ENCODE assay signal across 8 mouse cellular contexts in genomic region chr2:26915927-26916728, GRCm38 (mm10). TPM values are rescaled to one million over a fixed set of nuclear protein-coding genes. Genes with fewer than 3 reads are reported as not detected.
DNase-seq lines count a peak whose midpoint lies in the region; ATAC-seq and TF ChIP-seq lines count a peak whose summit lies in the region.

Surf2 (plus strand) TSS chr2:26916367.
Surf1 (minus strand) TSS chr2:26916530.

- peak within 1 kb of the TSS; percentile 59 for H3K27ac ChIP-seq in hindbrain, embryonic 11.5 days (ENCODE audit: low read depth, low read length)
- H3K27ac ChIP-seq in lung, postnatal 0 days (ENCODE audit: low read length), result peak within 1 kb of the TSS; percentile 83

- H3K36me3 ChIP-seq in hindbrain, embryonic 11.5 days (ENCODE audit: control insufficient read depth, insufficient read depth, low read length), result peaks cover 27% of the 10 kb centered on the region
- H3K36me3 ChIP-seq in lung, postnatal 0 days (ENCODE audit: insufficient read depth, low read length), result peaks cover 39% of the 10 kb centered on the region

- peaks cover 12% of the 10 kb centered on the region for H3K4me1 ChIP-seq in hindbrain, embryonic 11.5 days (replicated peaks; ENCODE audit: control insufficient read depth, insufficient read depth, low read length)
- peaks cover 18% of the 10 kb centered on the region for H3K4me1 ChIP-seq in lung, postnatal 0 days (ENCODE audit: insufficient read depth, low read depth, low read length)

- peak; percentile 78 for DNase-seq in MN1 (ENCODE audit: low spot score)
- DNase-seq in cerebellum, postnatal 10 days, result peak; percentile 90
- peak; percentile 80 to 83 for DNase-seq in frontal cortex, postnatal 10 days (ENCODE audit: low spot score in 2 of 2)
- DNase-seq in hindbrain, embryonic 11.5 days (ENCODE audit: low spot score), result peak; percentile 84
- peak; percentile 81 to 82 for DNase-seq in layer of hippocampus, postnatal 10 days (ENCODE audit: low spot score in 2 of 2)
- peak; percentile 88 for DNase-seq in lung, postnatal 0 days (ENCODE audit: low spot score)
- DNase-seq in ovary, postnatal 10 days (ENCODE audit: low spot score), result peak; percentile 59
- peak; percentile 83 for DNase-seq in thymus, postnatal 0 days (ENCODE audit: low spot score)

- WGBS in hindbrain, embryonic 11.5 days, result 3% methylated on average over 47 of the region's 47 CpGs
- WGBS in lung, postnatal 0 days, result 2% methylated on average over 47 of the region's 47 CpGs

- H3K4me2 ChIP-seq in hindbrain, embryonic 11.5 days (replicated peaks; ENCODE audit: low read depth, low read length), result peak within 1 kb of the TSS; percentile 96
- peak within 1 kb of the TSS; percentile 97 for H3K4me2 ChIP-seq in lung, postnatal 0 days (replicated peaks; ENCODE audit: low read depth, low read length)

- no peaks in the 10 kb centered on the region for H3K9me3 ChIP-seq in hindbrain, embryonic 11.5 days (ENCODE audit: control insufficient read depth, low read length)
- no peaks in the 10 kb centered on the region for H3K9me3 ChIP-seq in lung, postnatal 0 days (ENCODE audit: low read length)

- TF ChIP-seq EP300 in lung, postnatal 0 days (IDR thresholded peaks at IDR 0.05), result no peak

- ATAC-seq in hindbrain, embryonic 11.5 days (ENCODE audit: low FRiP score), result peak; percentile 76
- ATAC-seq in lung, postnatal 0 days, result peak; percentile 88

- peak within 1 kb of the TSS; percentile 65 for H3K4me3 ChIP-seq in hindbrain, embryonic 11.5 days (ENCODE audit: low read depth, low read length)
- H3K4me3 ChIP-seq in lung, postnatal 0 days (ENCODE audit: low read depth, low read length), result peak within 1 kb of the TSS; percentile 71

- H3K27me3 ChIP-seq in hindbrain, embryonic 11.5 days (ENCODE audit: control insufficient read depth, insufficient read depth, low read length), result no peaks in the 10 kb centered on the region
- no peaks in the 10 kb centered on the region for H3K27me3 ChIP-seq in lung, postnatal 0 days (replicated peaks; ENCODE audit: insufficient read depth, low read length)

- no peak for TF ChIP-seq CTCF in lung, postnatal 0 days (IDR thresholded peaks at IDR 0.05)

- peak within 1 kb of the TSS; percentile 62 for H3K9ac ChIP-seq in hindbrain, embryonic 11.5 days (ENCODE audit: low read depth, low read length)
- H3K9ac ChIP-seq in lung, postnatal 0 days (replicated peaks; ENCODE audit: low read depth), result peak within 1 kb of the TSS; percentile 94

RNA-seq across cellular contexts. Expression of gene Surf2, which starts in this region (rescaled TPM):
- 44.6 and 50.7 TPM in 2 replicates for polyA plus RNA-seq in hindbrain, embryonic 11.5 days (2014; fragmentation: Nextera tagmentation; extraction: Ambion mirVana)
- total RNA-seq in layer of hippocampus, postnatal 10 days (2021), result 10 to 100 TPM; 35.4 to 38.7 TPM
- 23.0 and 23.8 TPM in 2 replicates for polyA plus RNA-seq in lung, postnatal 0 days (2015; fragmentation: Nextera tagmentation; extraction: Ambion mirVana)
- polyA plus RNA-seq in thymus, postnatal 0 days (2015; fragmentation: Nextera tagmentation; extraction: Ambion mirVana), result 46.7 and 48.3 TPM in 2 replicates

RNA-seq across cellular contexts. Expression of gene Surf1, which starts in this region (rescaled TPM):
- polyA plus RNA-seq in hindbrain, embryonic 11.5 days (2014; fragmentation: Nextera tagmentation; extraction: Ambion mirVana), result 52.9 and 53.9 TPM in 2 replicates
- total RNA-seq in layer of hippocampus, postnatal 10 days (2021), result 10 to 100 TPM; 81.5 to 83.5 TPM
- polyA plus RNA-seq in lung, postnatal 0 days (2015; fragmentation: Nextera tagmentation; extraction: Ambion mirVana), result 59.6 and 59.7 TPM in 2 replicates
- polyA plus RNA-seq in thymus, postnatal 0 days (2015; fragmentation: Nextera tagmentation; extraction: Ambion mirVana), result 76.9 and 78.2 TPM in 2 replicates

Comparison
In these comparisons a context has a peak if more than half of its experiments do, and no peak if none do; other contexts are left out.
1. Peak in every context shown above with its lines: DNase-seq, ATAC-seq, H3K4me3 ChIP-seq and H3K27ac ChIP-seq.